Mouse (Mus musculus): ENCODE data around the gene Smad3.

The Smad3 gene

DNA sequence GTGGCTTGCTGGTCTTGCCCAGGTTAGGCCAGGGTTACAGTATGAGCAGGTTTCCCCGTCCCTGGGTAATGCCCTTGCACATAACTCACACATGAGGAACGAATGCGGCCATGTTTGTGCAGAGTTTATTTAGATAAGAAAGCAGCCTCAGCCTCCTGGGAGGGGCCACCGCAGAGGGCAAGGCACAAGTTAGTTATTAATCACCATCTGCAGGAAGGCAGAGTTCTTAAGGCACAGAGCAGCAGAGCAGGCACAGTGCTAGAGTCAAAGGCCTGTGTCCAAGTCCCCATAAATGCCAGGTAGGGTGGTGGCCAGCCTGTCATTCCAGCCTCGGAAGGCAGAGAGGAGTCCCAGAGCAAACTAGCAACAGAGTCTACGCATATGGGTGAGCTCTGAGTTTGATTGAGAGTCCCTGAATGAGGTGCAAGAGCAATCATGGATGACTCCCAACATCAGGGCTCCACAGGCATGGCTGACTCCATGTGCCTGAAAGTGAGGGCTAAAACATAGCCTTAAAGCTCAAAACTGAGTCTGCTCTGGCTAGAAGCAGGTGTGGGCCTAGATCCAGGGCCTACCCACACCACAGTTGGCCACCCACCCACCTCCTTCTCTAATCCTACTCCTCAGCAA is 17.2 kb upstream of the Smad3 start:
- DNase-seq (ENCODE audit: inconsistent ontology term): no peak

DNA sequence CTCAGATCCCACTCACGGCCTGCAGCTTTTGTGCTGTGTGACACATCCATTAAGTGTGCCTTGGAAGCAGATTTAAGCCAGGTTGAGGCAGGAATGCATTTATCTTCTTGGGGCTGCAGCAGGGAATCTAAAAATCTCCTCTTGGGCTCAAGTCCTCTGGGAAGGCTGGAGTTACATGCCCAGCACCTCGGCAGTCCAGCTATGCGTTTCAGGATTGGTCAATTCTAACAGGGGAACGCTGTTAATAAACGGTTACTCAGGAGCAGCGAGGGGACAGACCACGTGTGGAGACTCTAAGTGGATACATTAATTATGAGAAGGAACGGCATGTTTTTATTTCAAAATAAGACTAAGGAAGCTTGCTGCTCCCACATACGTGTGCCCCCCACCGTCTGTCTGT is 14.7 kb upstream of the Smad3 start:
- no peak for DNase-seq (ENCODE audit: inconsistent ontology term)

DNA sequence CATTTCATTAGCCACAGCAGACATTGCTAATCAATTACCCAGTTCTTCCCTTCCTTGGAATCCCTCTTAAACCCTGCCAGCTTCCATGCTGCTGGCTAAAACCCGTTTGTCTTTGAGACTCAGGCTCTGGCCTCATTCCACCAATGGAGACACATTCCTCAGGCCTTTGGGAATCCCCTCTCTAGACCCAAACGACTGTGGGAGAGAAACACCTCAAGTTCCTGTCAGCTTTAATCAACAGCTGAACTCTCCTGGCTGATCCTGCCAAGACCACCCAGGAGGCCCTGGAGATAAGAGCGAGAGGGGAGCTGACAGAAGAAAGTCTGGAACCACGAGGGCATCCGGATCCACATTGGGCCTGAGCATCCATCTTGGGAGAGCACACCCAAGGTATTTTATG is 13.9 kb upstream of the Smad3 start:
- DNase-seq (ENCODE audit: inconsistent ontology term): peak; percentile 64

DNA sequence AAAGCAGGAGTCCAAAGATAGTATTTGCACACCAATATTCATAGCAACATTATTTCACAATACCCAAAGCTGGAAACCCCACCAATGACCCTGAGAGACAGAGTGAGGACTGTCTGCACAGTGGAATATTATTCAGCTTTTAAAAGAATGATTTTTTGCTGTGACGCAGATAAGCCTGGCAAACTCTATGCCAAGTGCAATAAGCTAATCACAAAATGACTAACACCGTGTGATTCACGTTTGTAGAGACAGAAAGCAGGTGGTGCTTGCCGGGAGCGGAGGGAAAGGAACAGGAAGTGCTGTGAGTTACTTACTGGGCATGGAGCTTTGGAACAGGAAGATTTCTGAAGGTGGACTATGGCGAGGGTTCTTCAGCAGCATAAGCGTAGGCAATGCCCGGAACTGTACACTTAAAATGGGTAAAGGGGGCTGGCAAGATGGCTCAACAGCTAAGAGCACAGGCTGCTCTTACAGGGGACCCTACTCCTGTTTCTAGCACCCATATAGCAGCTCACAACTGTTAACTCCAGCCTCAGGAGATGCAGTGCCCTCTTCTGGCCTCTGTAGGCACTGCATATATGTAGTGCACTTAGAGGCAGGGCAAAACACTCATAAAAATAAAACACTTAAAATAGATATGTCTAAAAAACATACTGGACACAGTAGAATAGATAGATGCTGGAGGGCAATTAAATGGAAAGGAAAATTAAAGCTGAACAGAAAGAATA is 3.7 kb upstream of the Smad3 start:
- no peak for DNase-seq (ENCODE audit: inconsistent ontology term)

DNA sequence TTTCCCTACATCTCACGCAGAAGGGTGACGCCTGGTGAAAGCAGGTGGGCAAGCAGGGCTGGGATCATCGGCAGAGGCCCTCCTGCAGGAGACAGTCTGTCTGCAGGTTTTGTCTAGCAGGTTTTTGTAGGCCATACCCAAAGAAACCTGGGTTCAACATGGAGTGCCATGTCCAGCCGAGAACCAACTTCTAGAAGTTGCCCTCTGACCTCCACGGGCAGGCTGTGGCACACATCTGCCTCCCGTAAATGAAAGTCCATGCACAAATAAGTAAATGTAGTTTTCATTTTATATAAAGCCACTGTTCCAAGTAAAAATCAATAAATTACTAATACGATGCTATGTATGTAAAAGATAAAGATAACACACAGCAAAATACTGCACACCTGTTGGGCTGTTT is 3.0 kb upstream of the Smad3 start:
- DNase-seq (ENCODE audit: inconsistent ontology term): no peak

DNA sequence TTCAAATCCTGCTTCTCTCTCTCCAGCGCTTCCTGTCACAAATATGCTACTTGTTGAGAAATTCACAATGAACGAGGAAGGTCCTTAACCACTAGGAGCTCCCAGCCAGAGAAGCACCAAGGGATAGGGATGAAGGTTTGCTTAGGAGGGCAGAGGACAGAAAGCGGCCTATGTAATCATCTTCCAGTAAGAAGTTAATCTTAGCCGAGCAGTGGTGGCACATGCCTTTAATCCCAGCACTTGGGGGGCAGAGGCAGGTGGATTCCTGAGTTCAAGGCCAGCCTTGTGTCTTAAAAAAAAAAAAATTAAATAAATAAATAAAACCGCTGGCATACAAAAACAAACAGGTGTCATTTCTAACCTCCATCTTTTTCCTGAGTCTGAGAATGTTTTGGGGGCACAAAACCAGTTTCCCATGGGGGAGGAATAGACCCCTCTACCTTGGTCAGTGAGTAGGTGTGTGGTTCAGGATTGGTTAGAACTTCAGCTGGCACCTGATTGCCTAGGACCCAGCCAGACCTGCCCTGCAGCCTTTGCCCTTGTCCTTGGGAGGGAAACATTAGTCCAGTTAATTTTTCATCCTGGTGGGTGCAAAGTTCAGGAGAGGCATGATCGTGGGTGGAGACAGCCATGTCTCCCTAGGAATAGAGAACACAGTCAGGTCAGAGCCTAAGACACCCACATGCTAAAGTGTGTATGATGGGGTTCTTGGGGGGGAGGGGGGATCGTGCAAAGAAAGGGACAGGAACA is 2.4 kb upstream of the Smad3 start:
- DNase-seq (ENCODE audit: inconsistent ontology term): no peak

DNA sequence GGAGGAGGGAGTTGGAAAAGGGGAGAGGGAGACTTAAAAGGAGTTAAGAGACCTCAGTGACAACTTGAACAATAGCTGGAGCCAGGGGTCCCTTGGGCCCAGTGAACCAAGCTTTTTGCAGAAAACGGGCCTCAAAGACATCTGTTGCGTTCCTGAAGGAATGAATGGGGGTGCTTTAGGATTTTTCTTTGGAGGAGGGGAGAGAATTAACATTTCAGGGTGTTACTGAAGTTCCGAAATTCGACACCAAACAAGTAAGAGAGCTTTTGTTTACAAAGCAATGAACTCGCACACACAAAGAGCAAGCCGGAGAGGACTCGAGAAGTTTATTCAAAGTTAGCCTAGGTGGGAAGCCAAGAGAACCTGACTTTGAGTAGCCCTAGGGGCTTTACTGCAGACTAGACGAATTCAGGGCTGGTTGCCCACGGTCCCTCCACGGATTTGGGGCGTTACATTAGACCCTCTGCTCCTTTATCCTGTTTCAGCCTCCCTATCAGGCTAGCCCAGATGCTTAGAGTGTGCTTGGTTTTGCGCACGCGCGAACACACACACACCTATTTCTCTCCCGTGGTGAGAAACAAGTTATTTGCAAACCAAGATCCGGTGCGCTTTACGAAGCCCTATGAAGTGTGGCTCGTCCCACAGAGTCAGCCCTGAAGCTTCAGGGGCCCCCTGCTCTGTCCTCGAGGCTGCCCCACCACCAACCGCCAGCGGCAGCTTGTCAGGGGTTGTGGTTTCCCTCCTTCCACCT is 1.0 kb upstream of the Smad3 start:
- DNase-seq (ENCODE audit: inconsistent ontology term): peak; percentile 42

DNA sequence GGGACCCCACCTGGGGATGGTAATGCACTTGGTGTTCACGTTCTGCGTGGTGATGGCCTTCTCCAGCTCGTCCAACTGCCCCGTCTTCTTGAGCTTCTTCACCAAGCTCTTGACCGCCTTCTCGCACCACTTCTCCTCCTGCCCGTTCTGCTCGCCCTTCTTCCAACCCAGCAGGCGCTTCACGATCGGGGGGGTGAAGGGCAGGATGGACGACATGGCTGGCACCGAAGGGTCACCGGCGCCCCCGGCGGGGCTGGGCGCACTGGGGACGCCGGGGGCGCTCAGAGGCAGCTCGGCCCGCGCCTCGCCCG is 377 bp downstream of the Smad3 start:
- no peak for DNase-seq (ENCODE audit: inconsistent ontology term)

DNA sequence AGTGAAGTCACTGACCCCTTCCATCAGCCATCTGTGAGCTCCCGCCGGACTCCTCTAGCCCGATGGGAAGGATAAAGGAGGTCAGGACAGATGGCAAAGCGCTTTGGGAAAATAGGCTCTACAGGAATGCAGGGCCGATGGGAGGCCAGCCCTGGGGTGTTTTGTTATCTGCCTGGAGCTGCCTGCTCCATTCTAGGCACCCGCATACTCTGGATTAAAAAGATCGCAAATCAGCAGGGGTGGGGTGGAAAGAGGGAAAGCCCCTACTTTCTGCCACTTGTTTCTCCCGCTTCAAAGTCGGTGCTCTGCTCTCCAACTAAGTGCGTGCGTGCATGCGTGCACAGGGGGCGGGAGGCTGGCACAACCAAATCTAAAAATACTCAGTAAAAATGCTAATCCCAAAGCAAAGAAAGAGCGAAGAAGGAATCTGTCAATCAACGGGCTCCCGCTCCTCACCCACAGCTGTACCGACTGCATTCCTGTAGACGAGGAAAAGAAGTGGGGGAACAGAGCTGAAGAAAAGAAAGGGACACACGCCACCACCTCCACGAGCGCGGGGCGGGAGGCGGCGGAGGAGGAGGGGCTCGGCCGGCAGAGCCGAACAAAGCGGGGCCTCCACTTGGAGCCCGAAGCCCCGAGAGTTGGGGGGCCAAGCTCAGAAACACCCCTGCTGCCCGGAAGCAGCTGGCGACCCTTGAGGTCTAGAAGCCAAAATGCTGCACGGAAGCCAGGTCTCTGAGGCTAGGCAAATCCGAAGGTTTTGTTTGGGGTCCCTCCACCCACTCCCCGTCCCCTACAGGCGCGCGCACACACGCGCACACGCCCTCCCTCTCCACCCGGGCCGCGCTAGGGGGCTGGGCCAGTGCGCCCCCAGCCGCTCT is 973 bp downstream of the Smad3 start:
- DNase-seq (ENCODE audit: inconsistent ontology term): peak; percentile 62

DNA sequence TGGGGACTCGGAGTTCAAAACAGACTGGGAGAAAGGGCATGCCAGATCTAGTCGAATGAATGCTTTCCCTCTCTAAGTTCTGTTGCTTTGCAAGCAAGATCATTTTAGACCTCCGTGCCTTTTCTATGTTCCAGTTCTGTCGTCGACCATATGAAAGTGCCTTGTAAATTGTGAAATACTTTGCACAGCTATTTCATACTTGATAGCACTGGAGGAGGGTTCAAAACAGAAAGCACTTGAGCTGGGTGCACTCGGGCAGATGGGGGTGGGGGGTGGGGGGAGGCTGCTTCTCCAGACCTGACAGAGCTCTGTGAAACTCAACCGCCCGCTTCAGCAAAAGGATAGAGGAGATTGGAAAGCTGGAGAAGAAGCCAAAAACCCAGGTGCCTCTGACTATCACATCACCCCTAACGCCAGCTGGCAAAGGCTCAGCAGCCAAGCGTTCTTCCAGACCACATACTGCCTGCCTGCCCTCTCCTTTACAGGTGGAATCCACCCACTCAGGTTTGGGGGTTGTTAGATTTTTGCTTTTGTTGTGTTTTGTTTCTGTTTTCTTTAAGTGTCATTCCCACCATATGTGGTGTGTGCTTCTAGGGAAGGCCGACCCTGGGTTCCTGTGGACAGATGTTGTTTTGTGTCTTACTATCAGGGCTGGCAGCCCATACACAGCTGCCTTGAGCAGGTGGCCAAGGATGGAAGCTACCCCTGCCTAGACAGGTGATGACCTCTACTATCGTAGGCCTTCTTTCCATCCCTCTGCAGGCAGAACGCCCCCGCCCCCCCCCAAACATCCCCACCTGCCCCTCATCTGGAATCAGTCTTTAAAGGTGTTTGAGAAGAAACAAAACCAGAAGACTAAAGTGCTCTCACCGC is 1.9 kb downstream of the Smad3 start:
- DNase-seq (ENCODE audit: inconsistent ontology term): peak; percentile 47

DNA sequence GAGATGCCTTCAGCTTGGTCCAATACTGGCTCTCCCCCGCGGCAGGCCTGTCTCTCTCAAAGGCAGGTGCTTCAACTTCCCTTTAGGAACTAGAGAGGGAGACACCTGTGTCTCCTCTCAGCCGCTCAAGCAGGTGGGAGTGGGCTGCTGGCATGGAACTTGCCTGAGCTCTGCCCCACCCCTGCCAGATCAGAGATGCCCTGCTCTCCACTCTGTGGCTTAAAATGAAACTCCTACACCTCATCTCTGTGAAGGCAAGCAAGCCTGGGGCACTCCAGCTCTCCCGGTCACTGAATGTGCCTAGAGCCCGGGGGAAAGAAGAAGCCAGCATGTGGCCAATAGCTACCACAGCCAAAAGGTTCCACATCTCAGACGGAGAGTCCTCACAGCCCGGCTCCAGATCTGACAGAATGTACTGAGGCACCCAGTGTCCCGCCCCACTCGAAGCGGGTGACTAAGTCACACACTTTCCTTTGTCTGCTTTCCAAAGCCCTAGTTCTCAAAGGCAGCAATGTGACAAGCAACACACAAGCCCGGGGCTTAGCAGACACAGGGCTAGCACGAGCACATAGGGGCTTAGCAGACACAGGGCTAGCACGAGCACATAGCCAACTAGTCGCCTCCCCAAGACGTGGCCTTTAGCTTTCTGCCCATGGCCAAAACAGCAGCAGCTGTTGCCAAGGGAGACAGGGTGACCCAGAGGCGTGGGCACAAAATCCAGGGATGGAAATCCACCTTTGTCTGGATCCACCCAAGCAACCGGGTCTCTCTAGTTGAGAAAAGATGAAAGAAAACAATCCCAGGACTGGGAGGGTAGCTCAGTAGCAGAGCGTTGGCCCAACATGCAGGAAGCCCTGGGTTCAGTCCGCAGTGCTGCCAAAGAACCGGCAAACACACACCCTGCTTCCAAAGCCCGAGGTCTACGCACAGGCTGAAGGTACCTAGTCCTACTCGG is 3.0 kb downstream of the Smad3 start:
- DNase-seq (ENCODE audit: inconsistent ontology term): peak; percentile 83

DNA sequence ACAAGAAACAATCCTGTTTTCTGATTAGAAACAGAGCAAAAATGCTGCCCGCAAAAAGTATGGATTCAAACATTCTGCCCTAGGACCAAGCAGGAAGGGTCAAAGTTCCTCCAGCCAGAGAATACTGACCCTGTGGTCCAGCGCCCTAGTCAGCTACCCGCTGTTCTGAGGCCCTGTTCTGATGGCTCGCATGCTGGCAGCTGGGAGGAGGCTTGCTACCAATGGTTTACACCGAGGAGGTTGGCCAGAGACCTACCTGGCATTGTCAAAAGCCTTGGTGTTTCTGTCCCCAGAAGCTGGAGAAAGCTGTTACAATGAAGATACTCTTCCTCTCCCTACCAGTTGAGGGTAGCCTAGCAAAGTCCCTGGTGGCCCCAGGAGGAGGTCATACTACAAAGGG is 3.8 kb downstream of the Smad3 start:
- DNase-seq (ENCODE audit: inconsistent ontology term): no peak

DNA sequence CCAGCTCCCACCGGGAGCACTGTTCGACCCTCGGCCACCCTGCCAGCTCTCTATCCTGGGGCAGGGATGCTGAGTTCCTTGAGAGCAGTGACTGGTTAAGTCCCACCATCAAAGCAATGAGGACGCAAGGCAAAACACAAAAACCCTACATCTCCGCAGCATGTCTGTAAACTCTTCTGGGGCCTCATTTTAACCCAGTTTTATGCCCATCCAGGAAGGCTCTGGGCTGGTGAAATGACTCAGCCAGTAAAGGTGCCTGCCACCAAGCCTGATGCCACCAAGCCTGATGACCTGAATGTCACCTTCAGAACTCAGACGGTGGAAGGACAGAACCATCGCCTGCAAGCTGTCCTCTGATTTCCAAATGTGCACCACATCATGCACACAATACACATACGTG is 4.4 kb downstream of the Smad3 start:
- no peak for DNase-seq (ENCODE audit: inconsistent ontology term)

DNA sequence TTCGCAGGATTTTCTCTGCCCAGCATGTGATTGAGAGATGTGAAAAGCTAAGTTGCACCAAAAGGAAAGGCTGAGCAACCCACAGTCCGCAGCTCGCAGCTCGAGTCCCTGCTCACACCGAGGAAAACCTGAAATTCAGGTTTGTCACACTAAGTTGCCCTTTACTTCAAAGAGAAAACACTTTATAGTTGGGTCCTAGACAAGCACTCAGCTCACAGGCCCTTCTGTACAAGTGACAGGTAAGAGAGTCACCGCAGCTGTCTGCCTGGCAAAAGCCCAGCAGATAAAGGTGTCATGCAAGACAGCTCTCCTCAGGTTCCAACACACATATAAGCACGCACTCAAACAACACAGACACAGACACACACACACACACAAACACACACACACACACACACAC is 5.2 kb downstream of the Smad3 start:
- no peak for DNase-seq (ENCODE audit: inconsistent ontology term)

DNA sequence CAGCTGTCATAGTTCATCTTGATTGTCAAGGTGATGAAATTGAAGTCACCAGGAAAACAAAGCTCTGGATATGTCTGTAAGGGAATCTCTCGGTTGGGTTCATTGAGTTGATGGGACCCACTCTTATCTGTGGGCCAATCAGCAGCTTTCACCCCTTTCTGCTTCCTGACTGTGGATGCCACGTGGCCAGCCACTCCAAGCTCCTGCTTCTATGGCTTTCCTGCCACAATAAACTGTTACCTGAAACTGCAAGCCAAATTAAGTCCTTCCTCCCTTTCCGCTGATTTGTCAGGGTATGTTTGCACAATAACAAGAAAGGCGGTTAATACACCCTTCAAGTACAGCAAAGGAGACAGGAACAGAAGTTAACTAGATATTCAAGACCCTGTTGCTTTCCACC is 6.5 kb downstream of the Smad3 start:
- DNase-seq (ENCODE audit: inconsistent ontology term): no peak

DNA sequence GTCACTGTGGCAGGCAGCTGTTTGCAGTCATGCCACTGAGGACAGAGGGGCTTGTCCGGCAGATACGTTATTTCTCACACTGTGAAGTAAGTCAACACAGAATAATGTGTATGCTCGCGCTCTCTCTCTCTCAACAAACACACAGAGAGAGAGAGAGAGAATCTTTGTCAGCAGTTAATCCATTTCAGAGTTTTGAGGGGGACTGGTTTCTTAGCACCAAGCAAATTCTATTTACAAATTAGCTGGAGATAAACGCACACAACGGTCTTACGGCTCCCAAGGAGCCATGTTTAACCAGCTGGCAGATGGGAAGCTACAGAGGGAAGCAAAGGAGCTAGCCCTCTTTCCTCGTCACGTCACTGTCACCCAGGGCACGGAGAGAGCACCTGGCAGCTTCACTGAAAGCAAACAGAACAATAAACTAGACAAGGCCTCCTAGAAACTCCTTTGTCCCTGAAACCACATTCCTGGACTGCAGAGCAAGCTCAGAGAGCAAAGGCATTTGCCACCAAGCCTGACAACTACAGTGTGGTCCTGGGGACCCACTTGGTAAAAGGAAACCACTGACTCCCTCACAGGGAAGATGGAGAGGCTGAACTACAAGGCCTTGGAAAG is 7.3 kb downstream of the Smad3 start:
- peak; percentile 55 for DNase-seq (ENCODE audit: inconsistent ontology term)

DNA sequence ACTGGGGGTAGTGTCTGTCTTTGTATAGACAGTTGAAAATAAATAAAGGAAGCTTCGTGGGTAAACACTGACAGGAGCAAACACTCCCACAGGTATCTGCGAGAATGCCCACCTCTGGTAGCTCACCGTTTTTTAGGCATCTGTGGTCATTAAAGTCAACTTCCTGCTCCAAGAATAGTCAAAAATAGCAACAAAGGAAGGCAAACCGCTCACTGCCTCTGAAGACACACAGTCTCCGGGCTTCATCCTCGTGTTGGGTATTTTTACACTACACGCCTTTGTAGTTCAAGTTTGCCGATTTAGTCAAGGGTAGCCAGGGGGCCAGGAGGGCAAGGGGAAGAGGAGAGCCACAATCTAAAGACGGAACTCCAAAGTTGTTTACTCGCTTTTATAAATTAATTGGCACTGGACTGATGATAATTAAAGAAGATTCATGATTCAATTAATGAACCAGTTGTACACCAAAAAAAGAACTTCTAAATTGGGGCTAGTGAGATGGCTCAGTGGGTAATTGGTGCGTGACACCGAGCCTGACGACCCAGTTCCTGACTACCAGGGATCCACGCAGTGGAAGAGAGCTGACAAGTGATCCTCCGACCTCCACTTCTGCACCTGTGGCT is 8.4 kb downstream of the Smad3 start:
- peak; percentile 68 for DNase-seq (ENCODE audit: inconsistent ontology term)

DNA sequence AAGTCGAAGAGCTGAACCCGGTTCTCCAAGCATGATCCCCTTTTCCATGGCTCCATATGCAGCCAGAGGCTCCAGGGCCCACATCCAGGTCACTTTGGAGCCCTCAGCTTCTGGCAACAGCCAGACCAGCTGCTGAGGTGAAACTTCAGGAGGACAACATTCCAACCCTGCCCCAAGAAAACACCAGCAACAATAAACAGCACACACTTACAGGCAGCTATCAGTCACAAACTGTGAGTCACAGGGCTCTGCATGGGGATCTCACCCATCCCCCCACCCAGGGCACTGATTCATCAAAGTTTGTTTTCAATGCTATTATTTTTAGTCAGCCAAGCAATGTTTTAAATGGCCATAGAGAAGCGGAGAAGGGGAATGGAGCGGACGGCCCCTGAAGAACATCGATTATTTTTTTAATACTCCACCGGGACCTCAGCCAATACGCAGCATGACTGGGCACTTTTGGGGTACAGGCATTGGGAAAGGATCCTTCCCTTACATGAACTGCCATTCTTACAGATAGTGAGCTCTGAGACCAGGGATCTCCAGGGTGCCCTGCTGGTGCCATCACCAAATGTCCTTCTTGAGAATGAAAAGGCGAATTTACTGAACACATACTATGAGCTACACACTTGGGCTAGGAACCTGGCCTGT is 10.0 kb downstream of the Smad3 start:
- DNase-seq (ENCODE audit: inconsistent ontology term): peak; percentile 94
